Comparison of ENCODE assay signal across 12 mouse cellular contexts in genomic region chr15:30884692-30885334, GRCm38 (mm10).
DNase-seq lines count a peak whose midpoint lies in the region; ATAC-seq and TF ChIP-seq lines count a peak whose summit lies in the region.
"Had no signal": no experiment of that assay in that cellular context is flagged by ENCODE, and none has a peak within 500 bp of the region (broad histone marks: within the 10 kb centered on the region; RNA-seq: fewer than 3 reads in every experiment).

No protein-coding gene starts in this region.

- H3K36me3 ChIP-seq in heart, embryonic 13.5 days, result no peaks in the 10 kb centered on the region
- H3K36me3 ChIP-seq in heart, adult 2 months (ENCODE audit: control insufficient read depth, insufficient read depth, low read length), result no peaks in the 10 kb centered on the region
- peaks cover 3% of the 10 kb centered on the region; the same call in 1 of the 2 replicates for H3K36me3 ChIP-seq in forebrain, embryonic 15.5 days
- H3K36me3 ChIP-seq in hindbrain, postnatal 0 days (ENCODE audit: insufficient read depth, low read length), result peaks cover 4% of the 10 kb centered on the region; the same call in 1 of the 2 replicates
- no peaks in the 10 kb centered on the region for H3K36me3 ChIP-seq in liver, embryonic 11.5 days (ENCODE audit: control insufficient read depth, insufficient read depth, low read length)
- H3K36me3 ChIP-seq: liver, embryonic 13.5 days had no signal

- TF ChIP-seq CTCF in heart, adult 2 months (IDR thresholded peaks at IDR 0.05), result no peak
- no peak for TF ChIP-seq CTCF in hindbrain, postnatal 0 days (IDR thresholded peaks at IDR 0.05; ENCODE audit: low read depth)

- no peak for ATAC-seq in heart, embryonic 13.5 days (ENCODE audit: extremely low read depth, insufficient number of reproducible peaks, low FRiP score, low TSS enrichment)
- ATAC-seq in forebrain, embryonic 15.5 days (replicated peaks), result peak; percentile 47
- peak; percentile 57 for ATAC-seq in hindbrain, postnatal 0 days
- ATAC-seq in activated CD4-positive, CD25-positive, alpha-beta regulatory T cell, adult 4 months, result no peak
- no peak for ATAC-seq in liver, embryonic 11.5 days (replicated peaks; ENCODE audit: low FRiP score)

- no peak overlapping the region for H3K4me3 ChIP-seq in heart, embryonic 13.5 days
- H3K4me3 ChIP-seq in heart, adult 2 months, result no peak overlapping the region
- H3K4me3 ChIP-seq in forebrain, embryonic 15.5 days, result no peak overlapping the region
- no peak overlapping the region for H3K4me3 ChIP-seq in hindbrain, postnatal 0 days (ENCODE audit: low read length)
- no peak overlapping the region for H3K4me3 ChIP-seq in liver, embryonic 11.5 days (ENCODE audit: low read depth, low read length)
- H3K4me3 ChIP-seq: liver, embryonic 13.5 days had no signal

- DNase-seq in heart, adult 2 months, result no peak
- DNase-seq in Muller cell, postnatal 12 days (ENCODE audit: inconsistent ontology term), result peak; percentile 0
- peak; percentile 20 for DNase-seq in hindbrain, postnatal 0 days (ENCODE audit: low spot score)
- no peak for DNase-seq in liver, embryonic 11.5 days (ENCODE audit: low spot score)
- no peak for DNase-seq in cerebellum, postnatal 36 days
- DNase-seq: kidney, adult 8-10 months; liver, embryonic 13.5 days; spleen, adult 18-20 months had no signal

- no peak overlapping the region for H3K9ac ChIP-seq in heart, embryonic 13.5 days
- no peak overlapping the region for H3K9ac ChIP-seq in heart, adult 2 months (ENCODE audit: low read depth, low read length)
- no peak overlapping the region for H3K9ac ChIP-seq in forebrain, embryonic 15.5 days (replicated peaks)
- no peak overlapping the region for H3K9ac ChIP-seq in hindbrain, postnatal 0 days (replicated peaks; ENCODE audit: low read length)
- no peak overlapping the region for H3K9ac ChIP-seq in liver, embryonic 11.5 days (ENCODE audit: low read depth, low read length)
- H3K9ac ChIP-seq: liver, embryonic 13.5 days had no signal

- peaks cover 23% of the 10 kb centered on the region for H3K4me1 ChIP-seq in heart, embryonic 13.5 days
- no peaks in the 10 kb centered on the region for H3K4me1 ChIP-seq in heart, adult 2 months (ENCODE audit: control insufficient read depth, insufficient read depth, low read length)
- H3K4me1 ChIP-seq in forebrain, embryonic 15.5 days, result peaks cover 13% of the 10 kb centered on the region
- no peaks in the 10 kb centered on the region for H3K4me1 ChIP-seq in hindbrain, postnatal 0 days (ENCODE audit: insufficient read depth, low read length)
- H3K4me1 ChIP-seq in liver, embryonic 11.5 days (replicated peaks; ENCODE audit: control insufficient read depth, insufficient read depth, low read length), result no peaks in the 10 kb centered on the region
- H3K4me1 ChIP-seq: liver, embryonic 13.5 days had no signal

- H3K27me3 ChIP-seq in heart, embryonic 13.5 days (replicated peaks), result no peaks in the 10 kb centered on the region
- H3K27me3 ChIP-seq in heart, adult 2 months (ENCODE audit: control insufficient read depth, insufficient read depth, low read length), result no peaks in the 10 kb centered on the region
- H3K27me3 ChIP-seq in forebrain, embryonic 15.5 days, result no peaks in the 10 kb centered on the region
- no peaks in the 10 kb centered on the region for H3K27me3 ChIP-seq in hindbrain, postnatal 0 days (ENCODE audit: insufficient read depth, low read length)
- no peaks in the 10 kb centered on the region for H3K27me3 ChIP-seq in liver, embryonic 11.5 days (replicated peaks; ENCODE audit: control insufficient read depth, insufficient read depth, low read length)
- H3K27me3 ChIP-seq: liver, embryonic 13.5 days had no signal

- H3K4me2 ChIP-seq in heart, embryonic 13.5 days, result peak overlapping the region; percentile 50
- H3K4me2 ChIP-seq in forebrain, embryonic 15.5 days (replicated peaks), result no peak overlapping the region
- H3K4me2 ChIP-seq in hindbrain, postnatal 0 days (ENCODE audit: low read depth, low read length), result 0 out of 2 replicates have a peak overlapping the region, but pooled peaks have one; percentile 8
- H3K4me2 ChIP-seq in liver, embryonic 11.5 days, result no peak overlapping the region
- H3K4me2 ChIP-seq: liver, embryonic 13.5 days had no signal

- TF ChIP-seq EP300 in heart, adult 2 months (IDR thresholded peaks at IDR 0.05; ENCODE audit: insufficient read depth, low read depth, low read length), result no peak

- intact Hi-C loops in heart, adult 2 months (cut with DNase I), result no loop called here

- TF ChIP-seq POLR2A in heart, adult 2 months (IDR thresholded peaks at IDR 0.05; ENCODE audit: insufficient read depth, low read depth, low read length), result no peak

- WGBS in heart, embryonic 13.5 days, result 62% methylated on average over 12 of the region's 12 CpGs
- WGBS in heart, adult 2 months, result 68% methylated on average over 12 of the region's 12 CpGs
- 61% methylated on average over 12 of the region's 12 CpGs for WGBS in forebrain, embryonic 15.5 days
- WGBS in hindbrain, postnatal 0 days, result 39% methylated on average over 12 of the region's 12 CpGs
- WGBS in liver, embryonic 11.5 days, result 79% methylated on average over 12 of the region's 12 CpGs

- no peaks in the 10 kb centered on the region for H3K79me2 ChIP-seq in heart, adult 2 months (replicated peaks; ENCODE audit: control insufficient read depth, insufficient read depth, low read length)

- no peaks in the 10 kb centered on the region for H3K9me3 ChIP-seq in heart, embryonic 13.5 days
- H3K9me3 ChIP-seq in forebrain, embryonic 15.5 days, result no peaks in the 10 kb centered on the region
- H3K9me3 ChIP-seq in hindbrain, postnatal 0 days (ENCODE audit: low read length), result no peaks in the 10 kb centered on the region
- H3K9me3 ChIP-seq in liver, embryonic 11.5 days (ENCODE audit: control insufficient read depth, low read length), result no peaks in the 10 kb centered on the region
- H3K9me3 ChIP-seq: liver, embryonic 13.5 days had no signal

- peak overlapping the region; percentile 80 for H3K27ac ChIP-seq in heart, embryonic 13.5 days (replicated peaks)
- H3K27ac ChIP-seq in heart, adult 2 months, result no peak overlapping the region
- H3K27ac ChIP-seq in forebrain, embryonic 15.5 days (replicated peaks), result peak overlapping the region; percentile 20; the same call in 1 of the 2 replicates
- peak overlapping the region; percentile 65; the same call in 1 of the 2 replicates for H3K27ac ChIP-seq in hindbrain, postnatal 0 days
- no peak overlapping the region for H3K27ac ChIP-seq in liver, embryonic 11.5 days (ENCODE audit: low read depth, low read length)
- H3K27ac ChIP-seq: liver, embryonic 13.5 days; macrophage had no signal

Comparison
In these comparisons a context has a peak if more than half of its experiments do, and no peak if none do; other contexts are left out.
1. H3K27ac ChIP-seq: peak in heart, embryonic 13.5 days (single experiment), forebrain, embryonic 15.5 days (single experiment) and hindbrain, postnatal 0 days (single experiment); none in heart, adult 2 months (single experiment) and liver, embryonic 11.5 days (single experiment).
2. ATAC-seq: peak in forebrain, embryonic 15.5 days (single experiment) and hindbrain, postnatal 0 days (single experiment); none in heart, embryonic 13.5 days (single experiment), activated CD4-positive, CD25-positive, alpha-beta regulatory T cell, adult 4 months (single experiment) and liver, embryonic 11.5 days (single experiment).
3. H3K4me2 ChIP-seq: peak in heart, embryonic 13.5 days (single experiment) and hindbrain, postnatal 0 days (single experiment); none in forebrain, embryonic 15.5 days (single experiment) and liver, embryonic 11.5 days (single experiment).
4. DNase-seq: peak in Muller cell, postnatal 12 days (single experiment) and hindbrain, postnatal 0 days (single experiment); none in heart, adult 2 months (0 of 2), liver, embryonic 11.5 days (single experiment) and cerebellum, postnatal 36 days (0 of 2).